Mouse (Mus musculus): Measurements from ENCODE around the gene Aoc3. TPM values are rescaled to one million over a fixed set of nuclear protein-coding genes. Genes with fewer than 3 reads are reported as not detected.
A peak's percentile ranks its signal among the peaks of the same experiment; 100 is the strongest.

Gene Aoc3
- polyA plus RNA-seq, 1 experiment from 2014 or later: 0.14 TPM

DNA sequence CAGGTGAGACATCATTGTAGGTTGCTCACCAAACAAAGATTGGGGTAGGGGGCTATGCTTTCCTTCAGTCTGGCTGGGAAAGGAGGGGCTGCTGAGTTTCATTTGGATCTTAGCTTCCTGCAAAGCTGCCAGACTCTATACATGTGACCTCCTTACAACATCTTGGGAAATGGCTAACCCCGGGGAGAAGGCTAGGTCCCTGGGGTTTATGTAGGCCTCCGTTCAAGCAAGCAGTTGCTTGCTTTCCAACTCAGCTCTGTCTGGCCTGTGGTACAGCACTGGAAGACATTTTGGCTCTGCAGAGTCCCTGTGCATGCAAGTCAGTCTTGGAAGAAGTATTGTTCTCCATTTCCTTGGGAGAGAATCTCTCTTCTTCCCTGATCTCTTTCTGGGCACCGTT, 2.1 kb downstream of the Aoc3 start:
- H3K9me3 ChIP-seq: no peaks in the 10 kb centered on the region

DNA sequence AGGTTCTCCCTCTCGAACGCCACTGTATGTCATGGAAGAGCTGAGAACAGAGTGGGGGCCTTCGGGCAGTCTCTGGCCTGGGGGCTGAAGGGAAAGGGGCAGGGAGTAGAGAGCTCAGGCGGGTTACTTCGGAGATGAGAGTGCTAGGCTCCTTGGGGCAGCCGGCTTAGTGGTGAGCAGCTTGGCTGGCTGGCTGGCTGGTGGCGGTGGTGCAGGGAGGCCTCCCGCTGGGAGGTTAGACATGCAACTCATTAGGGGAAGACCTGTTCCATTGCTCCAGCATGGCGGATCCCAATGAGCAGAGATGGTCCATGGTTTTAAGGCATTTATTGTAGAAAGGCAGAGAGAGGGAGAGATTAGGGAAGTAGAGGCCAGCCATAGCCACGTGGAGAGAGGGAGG, 3.6 kb downstream of the Aoc3 start:
- Histone ChIP-seq H3K9ac (no peak overlapping the region), H3K4me2 (no peak overlapping the region), H3K4me3 (no peak overlapping the region), H3K27me3 (no peaks in the 10 kb centered on the region), H3K36me3 (no peaks in the 10 kb centered on the region), H3K4me1 (replicated peaks) (peaks cover 17% of the 10 kb centered on the region), H3K9me3 (no peaks in the 10 kb centered on the region), H3K27ac (replicated peaks) (no peak overlapping the region)
- 28% methylated on average over 10 of the region's 10 CpGs for WGBS
- no peak for ATAC-seq (ENCODE audit: low FRiP score, low read depth)

More for the DNA sequence above, 2.1 kb downstream of the Aoc3 start:
- Histone ChIP-seq H3K9ac (no peak overlapping the region), H3K27ac (replicated peaks) (no peak overlapping the region), H3K4me1 (replicated peaks) (peaks cover 5% of the 10 kb centered on the region), H3K4me3 (no peak overlapping the region), H3K4me2 (no peak overlapping the region), H3K27me3 (no peaks in the 10 kb centered on the region), H3K36me3 (no peaks in the 10 kb centered on the region)
- ATAC-seq (ENCODE audit: low FRiP score, low read depth): no peak
- WGBS: 90% methylated on average over 3 of the region's 3 CpGs

DNA sequence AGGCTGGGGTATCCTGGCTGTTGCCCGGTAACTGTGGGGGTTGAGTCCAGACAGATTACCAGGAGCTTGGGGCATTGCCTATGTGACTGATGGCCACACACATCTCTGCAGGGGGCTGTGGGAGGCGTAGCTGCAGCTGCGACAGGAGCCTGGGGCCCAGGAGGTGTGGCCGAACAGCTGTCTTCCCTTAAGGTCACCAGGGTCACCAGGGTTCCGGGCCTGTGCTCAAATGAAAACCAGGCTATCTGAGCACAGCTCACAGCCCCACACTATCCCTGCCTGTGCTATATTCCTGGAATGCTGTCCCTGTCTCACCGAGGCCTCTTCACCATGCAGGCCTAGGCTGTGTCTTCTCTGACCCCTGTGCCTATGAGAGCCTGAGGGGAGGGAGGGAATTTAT, 4.1 kb downstream of the Aoc3 start:
- Histone ChIP-seq H3K36me3 (no peaks in the 10 kb centered on the region), H3K4me3 (no peak overlapping the region), H3K4me1 (replicated peaks) (peaks cover 17% of the 10 kb centered on the region), H3K9ac (no peak overlapping the region), H3K9me3 (no peaks in the 10 kb centered on the region), H3K4me2 (no peak overlapping the region), H3K27me3 (no peaks in the 10 kb centered on the region), H3K27ac (replicated peaks) (no peak overlapping the region)
- 9% methylated on average over 6 of the region's 6 CpGs for WGBS
- no peak for ATAC-seq (ENCODE audit: low FRiP score, low read depth)

DNA sequence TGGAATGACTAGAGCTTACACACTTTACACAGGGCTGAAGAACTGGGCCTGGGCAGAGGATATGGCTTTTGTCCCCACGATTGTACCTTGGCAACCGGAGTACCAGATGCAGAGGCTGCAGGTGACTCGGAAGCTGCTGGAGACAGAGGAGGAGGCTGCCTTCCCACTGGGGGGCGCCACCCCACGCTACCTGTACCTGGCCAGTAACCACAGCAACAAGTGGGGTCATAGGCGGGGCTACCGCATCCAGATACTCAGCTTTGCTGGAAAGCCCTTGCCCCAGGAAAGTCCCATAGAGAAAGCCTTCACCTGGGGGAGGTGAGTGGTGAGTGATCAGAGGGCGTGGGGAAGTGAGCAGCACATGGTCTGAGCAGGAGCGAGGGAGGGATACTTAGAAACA, 5.3 kb downstream of the Aoc3 start:
- 85% methylated on average over 9 of the region's 9 CpGs for WGBS
- ATAC-seq (ENCODE audit: low FRiP score, low read depth): no peak
- no peak overlapping the region for H3K9ac ChIP-seq

DNA sequence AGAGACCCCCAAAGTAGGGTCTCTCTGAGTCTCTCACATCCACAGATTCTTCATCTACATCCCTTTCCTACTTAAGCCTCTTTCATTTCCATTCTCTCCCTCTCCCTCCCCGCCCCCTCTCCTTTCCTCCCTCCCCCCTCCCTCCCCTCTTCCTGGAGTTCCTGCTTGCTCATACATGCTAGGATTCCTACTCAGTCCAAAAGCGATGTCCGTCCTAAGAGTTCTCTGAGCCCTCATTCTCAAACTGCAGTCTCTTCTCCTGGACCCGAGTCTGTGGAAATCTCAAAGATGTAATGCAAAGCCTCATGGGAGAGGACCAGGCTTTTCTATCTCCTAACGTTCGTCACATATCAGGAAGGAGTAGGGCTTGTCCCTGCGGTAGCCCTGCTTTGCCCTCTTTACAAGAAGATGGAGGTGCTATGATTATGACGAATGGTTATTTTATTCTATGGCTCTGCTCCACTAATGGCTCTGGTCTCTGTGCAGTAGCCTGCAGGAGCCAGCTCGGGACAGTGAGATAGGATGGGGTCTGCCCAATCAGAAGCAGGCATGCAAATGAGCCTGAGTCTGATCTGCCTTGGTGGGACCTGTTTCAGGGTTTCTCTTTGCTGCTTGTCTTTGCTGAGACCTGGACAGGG, 7.8 kb downstream of the Aoc3 start:
- 1% methylated on average over 9 of the region's 9 CpGs for WGBS
- H3K36me3 ChIP-seq: no peaks in the 10 kb centered on the region
- no peaks in the 10 kb centered on the region for H3K9me3 ChIP-seq
- H3K4me3 ChIP-seq: peak overlapping the region; percentile 33
- peak; percentile 88 for ATAC-seq (ENCODE audit: low FRiP score, low read depth)
- H3K4me2 ChIP-seq: peak overlapping the region; percentile 63
- peaks cover 17% of the 10 kb centered on the region for H3K4me1 ChIP-seq (replicated peaks)
- H3K27ac ChIP-seq (replicated peaks): peak overlapping the region; percentile 71
- no peaks in the 10 kb centered on the region for H3K27me3 ChIP-seq
- H3K9ac ChIP-seq: peak overlapping the region; percentile 40

More for the DNA sequence above, 5.3 kb downstream of the Aoc3 start:
- no peak overlapping the region for H3K27ac ChIP-seq (replicated peaks)
- H3K4me2 ChIP-seq: no peak overlapping the region
- no peaks in the 10 kb centered on the region for H3K27me3 ChIP-seq
- no peak overlapping the region for H3K4me3 ChIP-seq
- H3K9me3 ChIP-seq: no peaks in the 10 kb centered on the region
- peaks cover 17% of the 10 kb centered on the region for H3K4me1 ChIP-seq (replicated peaks)
- no peaks in the 10 kb centered on the region for H3K36me3 ChIP-seq

DNA sequence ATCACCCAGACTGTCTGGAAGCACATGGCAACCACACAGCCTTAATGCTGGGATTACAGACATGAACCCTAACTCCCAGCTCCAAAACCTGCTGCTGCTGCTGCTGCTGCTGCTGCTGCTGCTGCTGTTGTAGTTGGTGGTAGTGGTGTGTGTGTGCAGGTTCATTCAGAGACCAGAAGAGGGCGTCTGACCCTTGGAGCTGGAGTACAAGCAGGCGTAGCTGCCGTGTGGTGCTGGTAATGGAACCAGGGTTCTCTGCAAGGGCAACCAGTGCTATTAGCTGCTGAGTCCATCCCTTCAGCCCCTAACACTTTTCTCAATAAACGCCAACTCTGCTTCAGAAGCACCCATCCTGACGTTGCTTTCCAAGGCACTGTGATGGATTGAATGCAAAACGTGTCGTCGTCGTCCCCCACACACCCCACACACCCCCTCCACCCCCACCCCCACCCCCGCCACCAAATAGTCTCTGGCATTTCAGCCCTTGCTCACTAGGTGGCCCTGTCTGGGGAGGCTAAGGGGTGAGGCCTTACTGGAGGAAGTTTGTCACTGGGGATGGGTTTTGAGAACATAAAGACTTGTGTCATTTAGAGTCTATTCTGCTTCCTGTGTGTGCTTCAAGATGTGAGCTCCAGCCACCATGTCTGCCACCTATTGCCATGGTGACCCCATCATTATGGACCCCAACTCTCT, 16.8 kb downstream of the Aoc3 start:
- H3K36me3 ChIP-seq: no peaks in the 10 kb centered on the region
- 82% methylated on average over 10 of the region's 10 CpGs for WGBS
- no peak overlapping the region for H3K27ac ChIP-seq (replicated peaks)
- no peak overlapping the region for H3K4me3 ChIP-seq
- no peaks in the 10 kb centered on the region for H3K9me3 ChIP-seq
- no peaks in the 10 kb centered on the region for H3K4me1 ChIP-seq (replicated peaks)
- no peak overlapping the region for H3K4me2 ChIP-seq
- no peak for ATAC-seq (ENCODE audit: low FRiP score, low read depth)
- no peaks in the 10 kb centered on the region for H3K27me3 ChIP-seq
- no peak overlapping the region for H3K9ac ChIP-seq

DNA sequence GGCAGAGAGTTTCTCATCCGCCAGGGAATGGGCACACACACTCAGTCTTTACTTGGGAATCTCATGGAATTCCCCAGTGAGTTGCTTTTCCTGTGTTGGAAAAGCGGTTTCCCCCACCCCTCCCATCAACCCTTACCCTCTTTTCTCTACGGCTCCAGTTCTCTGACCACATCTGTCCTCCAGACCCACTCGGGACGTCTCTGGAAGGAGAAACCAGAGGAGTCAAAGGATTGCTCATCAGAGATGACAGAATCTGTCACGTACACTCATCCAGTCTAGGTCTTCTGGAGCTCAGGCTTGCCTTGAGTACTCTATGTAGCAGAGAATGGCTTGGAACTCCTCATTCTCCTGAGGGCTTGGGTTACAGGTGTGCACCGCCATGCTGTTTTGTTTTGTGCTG, 18.4 kb downstream of the Aoc3 start:
- H3K4me3 ChIP-seq: no peak overlapping the region
- no peak for ATAC-seq (ENCODE audit: low FRiP score, low read depth)

DNA sequence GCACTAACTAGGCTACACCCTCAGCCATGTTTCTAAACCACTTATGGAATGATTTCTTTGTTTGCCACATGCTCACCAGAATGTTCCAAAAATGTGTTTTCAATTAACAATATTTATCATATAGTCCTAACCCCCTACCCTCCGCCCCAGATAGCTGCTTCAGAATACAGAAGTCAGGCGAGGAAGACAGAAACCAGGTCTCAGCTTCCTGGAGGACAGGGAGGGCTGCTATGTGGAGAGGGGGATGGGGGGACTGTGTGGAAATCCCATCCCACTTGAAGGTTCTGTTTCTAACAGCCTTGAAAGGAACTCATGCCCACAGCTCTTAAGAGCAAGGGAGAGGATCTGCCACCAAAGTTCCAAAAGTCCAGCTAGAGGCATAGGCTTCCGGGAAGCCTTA, 18.8 kb downstream of the Aoc3 start:
- Histone ChIP-seq H3K9me3 (no peaks in the 10 kb centered on the region), H3K9ac (no peak overlapping the region), H3K4me3 (no peak overlapping the region), H3K27ac (replicated peaks) (no peak overlapping the region), H3K4me1 (replicated peaks) (no peaks in the 10 kb centered on the region), H3K27me3 (no peaks in the 10 kb centered on the region), H3K36me3 (no peaks in the 10 kb centered on the region), H3K4me2 (no peak overlapping the region)
- no peak for ATAC-seq (ENCODE audit: low FRiP score, low read depth)
- WGBS: 81% methylated on average over 3 of the region's 3 CpGs

More for the DNA sequence above, 18.4 kb downstream of the Aoc3 start:
- Histone ChIP-seq H3K27ac (replicated peaks) (no peak overlapping the region), H3K4me2 (no peak overlapping the region), H3K36me3 (no peaks in the 10 kb centered on the region), H3K9me3 (no peaks in the 10 kb centered on the region), H3K27me3 (no peaks in the 10 kb centered on the region), H3K4me1 (replicated peaks) (no peaks in the 10 kb centered on the region), H3K9ac (no peak overlapping the region)
- whole genome bisulfite sequencing: 79% methylated on average over 7 of the region's 7 CpGs

DNA sequence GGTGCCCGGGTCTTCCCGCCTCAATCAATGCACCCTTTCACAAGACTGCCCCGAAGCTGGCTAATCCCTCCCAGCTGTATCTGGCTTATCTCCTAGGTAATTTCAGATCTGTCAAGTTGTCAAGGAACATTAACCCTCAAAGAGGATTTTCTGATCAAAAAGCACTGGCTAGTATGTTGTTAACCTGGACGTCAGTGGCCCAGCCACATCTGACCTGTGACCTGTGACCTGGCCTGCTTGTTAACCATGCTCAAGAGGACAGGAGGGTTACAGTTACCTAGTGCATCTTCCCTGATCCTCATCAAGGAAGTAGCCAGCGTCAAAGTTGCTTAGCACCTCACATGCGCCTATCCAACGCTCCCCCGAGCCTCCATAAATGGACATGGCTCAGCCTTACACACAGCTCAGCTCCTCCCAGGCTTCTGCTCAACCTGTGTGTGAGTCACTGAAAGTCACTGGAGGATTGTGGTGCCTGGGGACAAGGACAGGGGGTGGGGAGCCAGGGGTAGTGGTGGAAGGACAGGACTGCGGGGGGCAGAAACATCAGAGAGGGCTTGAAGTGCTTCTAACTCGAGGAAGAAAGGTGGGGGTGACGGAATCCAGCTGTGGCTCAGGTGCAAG, 20.8 kb downstream of the Aoc3 start:
- H3K9ac ChIP-seq: no peak overlapping the region
- 74% methylated on average over 11 of the region's 11 CpGs for WGBS
- no peak overlapping the region for H3K4me2 ChIP-seq
- H3K4me1 ChIP-seq (replicated peaks): no peaks in the 10 kb centered on the region
- no peak for ATAC-seq (ENCODE audit: low FRiP score, low read depth)
- H3K36me3 ChIP-seq: no peaks in the 10 kb centered on the region
- H3K27ac ChIP-seq (replicated peaks): no peak overlapping the region
- no peaks in the 10 kb centered on the region for H3K9me3 ChIP-seq
- H3K4me3 ChIP-seq: no peak overlapping the region
- no peaks in the 10 kb centered on the region for H3K27me3 ChIP-seq

DNA sequence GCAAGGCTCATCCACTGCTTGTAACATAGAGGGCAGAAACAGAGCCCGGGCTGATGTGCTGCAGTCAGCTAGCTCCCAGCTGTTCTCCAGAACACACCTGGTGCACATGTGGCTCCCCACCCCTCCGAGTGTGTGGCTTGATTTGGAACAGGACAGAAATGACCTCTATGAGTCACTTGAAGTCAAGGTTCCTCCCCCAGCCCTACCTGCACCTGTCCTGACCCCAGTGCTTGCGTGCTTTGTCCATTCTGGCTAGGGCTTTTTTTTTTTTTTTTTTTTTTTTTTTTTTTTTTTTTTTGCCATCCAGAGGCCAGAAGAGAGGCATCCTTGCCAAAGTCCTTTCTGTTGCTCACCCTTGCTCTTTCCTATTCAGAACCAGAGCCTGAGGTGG, 21.3 kb downstream of the Aoc3 start:
- Histone ChIP-seq H3K9ac (no peak overlapping the region), H3K4me2 (no peak overlapping the region), H3K27ac (replicated peaks) (no peak overlapping the region), H3K4me3 (no peak overlapping the region), H3K4me1 (replicated peaks) (no peaks in the 10 kb centered on the region), H3K27me3 (no peaks in the 10 kb centered on the region), H3K36me3 (no peaks in the 10 kb centered on the region), H3K9me3 (no peaks in the 10 kb centered on the region)
- WGBS: 67% methylated on average over 3 of the region's 3 CpGs
- ATAC-seq (ENCODE audit: low FRiP score, low read depth): no peak

DNA sequence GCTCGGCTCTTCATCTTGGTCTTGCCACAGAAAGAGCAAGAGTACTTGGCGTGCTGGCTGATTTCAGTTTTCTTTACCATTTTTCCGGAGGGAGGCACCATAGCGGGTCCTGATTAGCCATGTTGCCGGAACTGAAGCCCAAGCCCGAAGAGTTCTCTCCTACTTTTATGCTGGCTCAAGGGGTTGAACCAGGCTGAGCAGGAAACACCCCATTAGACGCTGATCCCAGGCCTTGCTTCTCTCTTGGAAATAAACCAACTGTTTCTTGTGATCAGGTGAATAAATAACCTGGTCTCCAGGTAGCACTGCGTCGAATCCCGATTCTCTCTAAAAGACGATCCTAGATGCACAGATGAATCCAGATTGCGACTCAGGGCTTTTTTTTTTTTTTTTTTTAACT, 23.0 kb downstream of the Aoc3 start:
- no peak overlapping the region for H3K4me3 ChIP-seq
- 93% methylated on average over 12 of the region's 12 CpGs for whole genome bisulfite sequencing

DNA sequence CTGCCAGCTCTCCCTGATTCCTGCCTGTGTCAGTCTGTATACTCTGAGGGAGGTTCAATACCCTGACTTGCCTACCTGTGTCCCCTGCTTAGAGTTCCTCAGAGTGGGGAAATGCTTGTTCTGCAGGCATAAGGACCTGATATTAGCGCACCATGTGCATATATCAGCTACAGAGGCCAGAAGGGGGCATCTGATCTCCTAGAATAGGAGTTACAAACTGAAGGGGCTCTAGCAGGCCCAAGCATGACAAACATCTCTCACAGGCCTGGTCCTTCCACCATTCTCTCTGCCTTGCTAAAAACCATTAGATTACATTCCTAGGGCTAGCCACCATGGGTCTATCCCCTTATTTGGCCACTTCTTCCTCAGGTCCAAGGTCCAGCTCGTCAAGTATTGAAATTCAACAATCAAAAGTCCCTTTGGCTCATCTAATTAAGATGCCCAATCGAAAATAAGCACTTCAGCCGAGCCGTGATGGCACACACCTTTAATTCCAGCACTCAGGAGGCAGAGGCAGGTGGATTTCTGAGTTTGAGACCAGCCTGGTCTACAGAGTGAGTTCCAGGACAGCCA, 24.1 kb downstream of the Aoc3 start:
- WGBS: 84% methylated on average over 5 of the region's 5 CpGs
- no peak overlapping the region for H3K4me2 ChIP-seq
- ATAC-seq (ENCODE audit: low FRiP score, low read depth): no peak
- no peaks in the 10 kb centered on the region for H3K36me3 ChIP-seq
- H3K27me3 ChIP-seq: no peaks in the 10 kb centered on the region
- no peak overlapping the region for H3K4me3 ChIP-seq
- no peaks in the 10 kb centered on the region for H3K9me3 ChIP-seq
- no peak overlapping the region for H3K27ac ChIP-seq (replicated peaks)
- no peaks in the 10 kb centered on the region for H3K4me1 ChIP-seq (replicated peaks)
- H3K9ac ChIP-seq: no peak overlapping the region

More for the DNA sequence above, 23.0 kb downstream of the Aoc3 start:
- Histone ChIP-seq H3K27ac (replicated peaks) (no peak overlapping the region), H3K9me3 (no peaks in the 10 kb centered on the region), H3K4me2 (no peak overlapping the region), H3K27me3 (no peaks in the 10 kb centered on the region), H3K4me1 (replicated peaks) (no peaks in the 10 kb centered on the region), H3K9ac (no peak overlapping the region), H3K36me3 (no peaks in the 10 kb centered on the region)
- ATAC-seq (ENCODE audit: low FRiP score, low read depth): no peak

Measured in hindbrain, embryonic 15.5 days (tissue).